Mouse (Mus musculus) bone marrow, adult 2 months (tissue): ENCODE data around the gene Apln.

Source experiments
- CTCF ChIP-seq: fragments of 200-500 bp; IDR thresholded peaks from 2 replicates; pipeline ENCODE4 v1.5.1; 2011; ENCODE audit warnings: low read length, control low read depth; ENCODE audit not compliant: control insufficient read depth, insufficient read depth
- POLR2A ChIP-seq: fragments of 200-500 bp; IDR thresholded peaks from 2 replicates; pipeline ENCODE4 v1.6.1; 2011; ENCODE audit warnings: low read depth, mild to moderate bottlenecking, control low read depth, low read length, borderline replicate concordance; ENCODE audit not compliant: control insufficient read depth

GRCm38 (mm10) chrX:48006062-48006461 lies 28.6 kb downstream of the Apln start:
- TF ChIP-seq CTCF, result no peak
- no peak for TF ChIP-seq POLR2A
